Mouse (Mus musculus) CD4-positive, CD25-positive, alpha-beta regulatory T cell, adult 4 months (primary cell): ENCODE results near the gene Tmem30b. TPM values are rescaled to one million over a fixed set of nuclear protein-coding genes. Genes with fewer than 3 reads are reported as not detected.
A peak's percentile ranks its signal among the peaks of the same experiment; 100 is the strongest.

ENCODE experiments used
- ATAC-seq: one replicate; pipeline ENCODE4 v1.8.0; 2017
- polyA plus RNA-seq, 2 experiments: library from polyadenylated mRNA; unstranded; fragments of 100-300 nt; shearing (Covaris generic); gene quantifications; one replicate each; pipeline ENCODE4 v1.2.1; 2017

Tmem30b gene
- polyA plus RNA-seq, 2 experiments from 2014 or later = 0.22 to 0.27 TPM

GRCm38 (mm10) chr12:73517022-73517709 is 29.0 kb downstream of the Tmem30b start:
- ATAC-seq = peak; percentile 53

GRCm38 (mm10) chr12:73516516-73516915 is 29.7 kb downstream of the Tmem30b start:
- ATAC-seq = no peak

- no peak for ATAC-seq
Observed at GRCm38 (mm10) chr12:73514722-73515121, 31.5 kb downstream of the Tmem30b start.

- no peak for ATAC-seq
Observed at GRCm38 (mm10) chr12:73513958-73514357, 32.2 kb downstream of the Tmem30b start.

- no peak for ATAC-seq
Observed at GRCm38 (mm10) chr12:73511467-73512047, 34.6 kb downstream of the Tmem30b start.

- ATAC-seq = no peak
Observed at GRCm38 (mm10) chr12:73507105-73507504, 39.1 kb downstream of the Tmem30b start.

GRCm38 (mm10) chr12:73506648-73507047 is 39.5 kb downstream of the Tmem30b start:
- ATAC-seq = no peak

- no peak for ATAC-seq
Observed at GRCm38 (mm10) chr12:73500689-73501326, 45.4 kb downstream of the Tmem30b start.

- no peak for ATAC-seq
Observed at GRCm38 (mm10) chr12:73495172-73495571, 51.0 kb downstream of the Tmem30b start.

- ATAC-seq = peak; percentile 92
Observed at GRCm38 (mm10) chr12:73493929-73494530, 52.2 kb downstream of the Tmem30b start.

Other genes starting within 250 kb of the Tmem30b start
- 10 to 100 TPM; 73.0 to 76.1 TPM for gene Prkch, start 38.4 kb upstream of the Tmem30b start, polyA plus RNA-seq